Mouse (Mus musculus) limb, embryonic 11.5 days (tissue): Measurements from ENCODE around the gene Nrm. TPM values are rescaled to one million over a fixed set of nuclear protein-coding genes. Genes with fewer than 3 reads are reported as not detected.

Experiments used
- ATAC-seq: fragments of 200-750 bp; cut with Nextera tagmentation; 2 replicates; pipeline ENCODE4 v1.8.0; 2017; ENCODE audit warnings: low read depth; ENCODE audit not compliant: insufficient number of reproducible peaks, low FRiP score, low TSS enrichment
- DNase-seq: peaks from one replicate; pipeline ENCODE4 v3.0.0-alpha.2; 2015; ENCODE audit warnings: low spot score
- H3K27ac ChIP-seq: fragments of 300-500 bp; sonication (generic); replicated peaks from 2 replicates; pipeline ENCODE4 v1.5.1; 2014; ENCODE audit warnings: low read depth, mild to moderate bottlenecking, low read length
- H3K27me3 ChIP-seq: fragments of 300-500 bp; sonication (generic); 2 replicates; pipeline ENCODE4 v1.6.1; 2014; ENCODE audit warnings: mild to moderate bottlenecking, low read length, mixed read lengths; ENCODE audit not compliant: control insufficient read depth, insufficient read depth
- H3K36me3 ChIP-seq: fragments of 300-500 bp; sonication (generic); 2 replicates; pipeline ENCODE4 v1.6.1; 2014; ENCODE audit warnings: mild to moderate bottlenecking, low read length, moderate library complexity, mixed read lengths; ENCODE audit not compliant: control insufficient read depth, insufficient read depth
- H3K4me1 ChIP-seq: fragments of 300-500 bp; sonication (generic); 2 replicates; pipeline ENCODE4 v1.6.1; 2014; ENCODE audit warnings: low read length, mixed read lengths; ENCODE audit not compliant: control insufficient read depth, insufficient read depth
- H3K4me2 ChIP-seq: fragments of 300-500 bp; sonication (generic); 2 replicates; pipeline ENCODE4 v1.6.1; 2014; ENCODE audit warnings: low read depth, mild to moderate bottlenecking, moderate library complexity; ENCODE audit not compliant: severe bottlenecking
- H3K4me3 ChIP-seq: fragments of 300-500 bp; sonication (generic); 2 replicates; pipeline ENCODE4 v1.5.1; 2014; ENCODE audit warnings: low read depth, low read length
- H3K9ac ChIP-seq: fragments of 300-500 bp; sonication (generic); 2 replicates; pipeline ENCODE4 v1.6.1; 2014; ENCODE audit warnings: mild to moderate bottlenecking, low read length
- H3K9me3 ChIP-seq: fragments of 300-500 bp; sonication (generic); 2 replicates; pipeline ENCODE4 v1.6.1; 2016; ENCODE audit warnings: low read length; ENCODE audit not compliant: control insufficient read depth
- WGBS: fragments of 180-500 bp; shearing (Covaris S2); extraction: QIAGEN DNeasy Blood & Tissue Kit; methylation state at CpG from one replicate; pipeline ENCODE4 v1.1.7; 2014; 5-methylcytosine and 5-hydroxymethylcytosine counted together
- polyA plus RNA-seq: library from polyadenylated mRNA; unstranded; fragments of >200 nt; fragmentation: Nextera tagmentation; extraction: Ambion mirVana; gene quantifications from 2 replicates; pipeline ENCODE4 v1.2.1, GENCODE M21; 2014

The Nrm gene
- polyA plus RNA-seq, 1 experiment from 2014 or later: 55.6 TPM

DNA sequence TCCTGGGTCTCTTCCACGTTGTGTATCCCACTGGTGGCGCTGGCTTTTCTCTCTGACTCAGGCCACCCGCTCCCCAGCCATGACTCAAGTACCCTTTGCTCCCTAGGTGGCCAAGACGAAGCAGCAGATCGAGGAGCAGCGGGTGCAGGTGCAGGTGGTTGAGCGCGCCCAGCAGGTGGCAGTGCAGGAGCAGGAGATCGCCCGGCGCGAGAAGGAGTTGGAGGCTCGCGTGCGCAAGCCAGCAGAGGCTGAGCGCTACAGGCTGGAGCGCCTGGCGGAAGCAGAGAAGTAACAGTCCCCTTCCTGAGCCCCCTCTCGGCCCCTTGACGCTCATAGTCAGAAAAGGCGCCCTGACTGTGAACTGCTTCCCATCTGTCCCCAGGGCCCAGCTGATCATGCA, 31.4 kb upstream of the Nrm start:
- WGBS: under 1% methylated on average over 21 of the region's 21 CpGs
- H3K27ac ChIP-seq: no peak overlapping the region
- peak; percentile 22; the same call in 1 of the 2 replicates for ATAC-seq
- peaks cover 30% of the 10 kb centered on the region; the same call in 1 of the 2 replicates for H3K36me3 ChIP-seq
- H3K27me3 ChIP-seq: no peaks in the 10 kb centered on the region
- H3K9me3 ChIP-seq: no peaks in the 10 kb centered on the region
- H3K4me3 ChIP-seq: no peak overlapping the region
- H3K4me2 ChIP-seq: peak overlapping the region; percentile 12
- peak; percentile 88 for DNase-seq
- peaks cover 10% of the 10 kb centered on the region; the same call in 1 of the 2 replicates for H3K4me1 ChIP-seq
- no peak overlapping the region for H3K9ac ChIP-seq

DNA sequence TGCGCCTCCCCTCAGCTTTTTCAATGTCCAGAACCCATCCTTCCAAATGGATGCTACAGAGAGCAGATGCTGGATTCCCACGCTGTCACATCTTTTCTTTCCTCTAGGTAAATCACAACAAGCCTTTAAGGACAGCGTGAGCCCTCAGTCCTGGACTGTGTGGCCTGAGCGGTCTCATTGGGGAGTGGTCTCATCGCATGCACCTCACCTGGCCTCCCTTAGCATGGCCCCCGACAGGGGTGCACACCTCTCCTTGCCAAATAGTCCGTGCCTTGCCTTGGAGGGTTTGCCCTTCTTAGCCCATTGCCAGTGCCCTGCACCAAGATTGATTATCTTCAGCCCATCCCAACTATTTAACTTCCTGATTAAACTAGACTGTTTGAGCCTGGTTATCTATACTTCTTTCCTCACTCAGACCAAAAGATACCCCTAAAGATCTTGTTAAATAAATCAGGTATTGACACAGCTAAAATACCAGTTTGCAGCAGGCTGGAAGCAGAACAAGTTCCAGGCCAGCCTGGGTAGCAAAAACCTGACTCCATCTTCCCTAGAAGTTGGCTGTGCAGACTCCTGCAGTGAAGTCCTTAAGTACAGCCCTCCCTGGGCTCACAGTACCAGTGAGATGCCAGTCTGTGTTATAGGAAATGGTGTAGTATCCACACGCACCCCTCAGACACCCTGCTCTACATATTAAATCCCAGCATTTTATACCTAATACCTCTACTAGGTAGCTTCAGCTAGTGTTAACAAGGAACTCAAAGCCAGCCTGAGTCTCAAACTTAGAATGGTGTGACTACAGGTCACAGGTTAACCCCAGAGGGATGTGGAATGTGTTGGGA, 28.5 kb upstream of the Nrm start:
- WGBS: 69% methylated on average over 8 of the region's 8 CpGs
- no peak overlapping the region for H3K4me3 ChIP-seq

GRCm38 (mm10) chr17:35833239-35833751, 27.8 kb upstream of the Nrm start:
- Histone ChIP-seq H3K27me3 (no peaks in the 10 kb centered on the region), H3K9me3 (no peaks in the 10 kb centered on the region), H3K4me3 (no peak overlapping the region), H3K36me3 (peaks cover 29% of the 10 kb centered on the region), H3K4me1 (peaks cover 23% of the 10 kb centered on the region), H3K27ac (no peak overlapping the region), H3K4me2 (no peak overlapping the region), H3K9ac (no peak overlapping the region)
- ATAC-seq (no peak), DNase-seq (peak; percentile 50)
- WGBS: 19% methylated on average over 5 of the region's 5 CpGs

More for the DNA sequence above, 28.5 kb upstream of the Nrm start:
- no peaks in the 10 kb centered on the region for H3K9me3 ChIP-seq
- H3K4me1 ChIP-seq: peaks cover 23% of the 10 kb centered on the region
- no peaks in the 10 kb centered on the region for H3K27me3 ChIP-seq
- H3K9ac ChIP-seq: no peak overlapping the region
- peaks cover 33% of the 10 kb centered on the region for H3K36me3 ChIP-seq
- ATAC-seq (no peak), DNase-seq (peak; percentile 42)
- H3K27ac ChIP-seq: no peak overlapping the region
- no peak overlapping the region for H3K4me2 ChIP-seq

DNA sequence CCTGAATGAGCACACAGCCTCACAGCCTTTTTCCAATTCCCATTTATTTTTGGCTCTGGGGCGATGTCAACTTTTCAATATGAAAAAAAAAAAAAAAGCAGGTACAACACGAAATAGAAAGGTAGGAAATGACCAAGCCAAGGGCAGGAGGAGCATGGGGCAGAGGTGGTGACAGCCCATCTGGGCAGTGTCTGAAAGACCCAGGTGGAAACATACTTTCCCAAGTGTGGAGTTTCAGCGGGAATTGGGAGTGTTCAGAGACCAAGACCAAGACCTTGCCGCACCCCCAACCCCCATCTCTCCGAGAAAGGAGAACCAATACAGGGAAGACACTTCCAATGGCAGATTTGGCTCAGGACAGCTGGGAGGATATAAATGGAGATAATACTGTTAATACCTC, 27.2 kb upstream of the Nrm start:
- 0 out of 2 replicates have a peak overlapping the region, but pooled peaks have one; percentile 15 for H3K4me2 ChIP-seq
- ATAC-seq (no peak), DNase-seq (no peak)
- H3K9me3 ChIP-seq: no peaks in the 10 kb centered on the region
- no peak overlapping the region for H3K27ac ChIP-seq
- peaks cover 29% of the 10 kb centered on the region for H3K36me3 ChIP-seq
- H3K9ac ChIP-seq: no peak overlapping the region
- WGBS: 65% methylated on average over 5 of the region's 5 CpGs
- H3K4me3 ChIP-seq: no peak overlapping the region
- H3K4me1 ChIP-seq: peaks cover 23% of the 10 kb centered on the region
- H3K27me3 ChIP-seq: no peaks in the 10 kb centered on the region

- Histone ChIP-seq H3K9me3 (no peaks in the 10 kb centered on the region), H3K4me2 (peak overlapping the region; percentile 73), H3K27me3 (no peaks in the 10 kb centered on the region), H3K9ac (no peak overlapping the region; the same call in 1 of the 2 replicates), H3K4me3 (peak overlapping the region; percentile 60), H3K4me1 (peaks cover 21% of the 10 kb centered on the region), H3K36me3 (peaks cover 29% of the 10 kb centered on the region), H3K27ac (no peak overlapping the region)
- no peak for ATAC-seq
- DNase-seq: no peak
- WGBS: 76% methylated on average over 26 of the region's 26 CpGs
Measured at GRCm38 (mm10) chr17:35834696-35835422, 26.3 kb upstream of the Nrm start.

- ATAC-seq (no peak), DNase-seq (no peak)
- Histone ChIP-seq H3K27me3 (no peaks in the 10 kb centered on the region), H3K9ac (peak overlapping the region; percentile 99; the same call in 1 of the 2 replicates), H3K36me3 (peaks cover 29% of the 10 kb centered on the region), H3K4me2 (peak overlapping the region; percentile 73), H3K4me3 (peak overlapping the region; percentile 60), H3K27ac (no peak overlapping the region), H3K4me1 (peaks cover 16% of the 10 kb centered on the region), H3K9me3 (no peaks in the 10 kb centered on the region)
- WGBS: 84% methylated on average over 26 of the region's 26 CpGs
Measured at GRCm38 (mm10) chr17:35835424-35836140, 25.5 kb upstream of the Nrm start.

DNA sequence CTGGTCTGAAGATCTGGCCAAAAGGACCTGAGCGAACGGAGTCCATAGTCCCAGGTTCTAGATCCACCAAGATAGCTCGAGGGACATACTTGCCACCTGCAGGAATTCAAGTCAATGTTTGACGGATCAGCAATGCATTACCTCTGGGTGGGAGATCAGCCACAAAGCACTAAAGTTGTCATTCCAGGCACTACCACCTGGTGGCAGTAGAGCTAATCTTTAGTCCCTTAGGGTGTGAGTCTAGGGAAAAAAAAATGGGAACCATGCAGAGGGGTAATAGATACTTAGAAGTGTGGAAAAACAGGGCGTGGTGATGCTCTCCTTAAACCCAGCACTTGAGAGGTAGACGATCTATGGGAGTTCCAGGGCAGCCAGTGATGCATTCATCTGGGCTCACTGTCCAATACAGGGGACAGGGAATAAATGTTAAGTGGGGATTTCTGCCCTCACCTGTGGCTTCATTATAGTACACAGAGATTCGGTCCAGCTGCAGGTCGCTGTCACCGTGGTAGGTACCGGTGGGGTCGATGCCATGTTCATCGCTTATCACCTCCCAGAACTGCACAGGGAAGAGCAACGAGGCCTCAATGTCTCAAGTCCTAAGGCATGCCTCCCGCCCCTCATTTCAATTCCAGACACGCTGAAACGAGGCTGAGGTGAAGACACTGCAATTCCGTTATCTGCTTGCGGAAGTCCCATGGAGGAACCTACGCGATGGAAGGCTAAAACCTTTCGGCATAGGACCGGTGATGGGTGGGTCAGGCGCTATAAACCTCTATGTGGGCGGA, 24.7 kb upstream of the Nrm start:
- Histone ChIP-seq H3K27ac (peak overlapping the region; percentile 96; the same call in 1 of the 2 replicates), H3K9me3 (no peaks in the 10 kb centered on the region), H3K27me3 (no peaks in the 10 kb centered on the region), H3K9ac (peak overlapping the region; percentile 99), H3K4me2 (peak overlapping the region; percentile 73), H3K4me3 (peak overlapping the region; percentile 60), H3K36me3 (peaks cover 26% of the 10 kb centered on the region), H3K4me1 (peaks cover 16% of the 10 kb centered on the region)
- 9% methylated on average over 24 of the region's 24 CpGs for WGBS
- no peak for ATAC-seq
- peak; percentile 88 for DNase-seq
